Mouse (Mus musculus) heart, adult 2 months (tissue): Measurements from ENCODE around the gene Otp.

Experiments
- CTCF ChIP-seq: fragments of 200-600 bp; IDR thresholded peaks from 2 replicates; pipeline ENCODE4 v1.8.1; 2022; ENCODE audit warnings: antibody characterized with exemption, mild to moderate bottlenecking, moderate library complexity
- EP300 ChIP-seq: fragments of 200-500 bp; IDR thresholded peaks from 2 replicates; pipeline ENCODE4 v1.6.1; 2011; ENCODE audit warnings: low read depth, low read length, control low read depth; ENCODE audit not compliant: insufficient read depth

GRCm38 (mm10) chr13:94847870-94848269 lies 27.5 kb upstream of the Otp start:
- TF ChIP-seq EP300 = no peak
- TF ChIP-seq CTCF = no peak
